Mouse (Mus musculus) embryonic stem cell, embryonic (primary cell): ENCODE measurements around the gene Gm17728.
"Not testable (repeated sequence)": the region's sequence is repeated elsewhere in the genome, so short reads cannot be mapped to it uniquely, and the experiment has no call there.

Experiments used
- CTCF ChIA-PET, 4 experiments: fragments of 300-600 bp in 2 of 4; fragments of 350-600 bp in 2 of 4; sonication (Branson Sonifier 250); formaldehyde crosslinking; loops; one replicate each; lab custom pipeline; 2022; ENCODE audit warnings: inconsistent platforms in 2 of 4; lab: Charles Lee
- POLR2A ChIA-PET, 4 experiments: fragments of 300-600 bp in 2 of 4; fragments of 350-600 bp in 2 of 4; sonication (Branson Sonifier 250); formaldehyde crosslinking; loops; one replicate each; lab custom pipeline; 2022; ENCODE audit warnings: antibody characterized with exemption in 4 of 4, inconsistent platforms in 1 of 4; lab: Charles Lee

The Gm17728 gene

DNA sequence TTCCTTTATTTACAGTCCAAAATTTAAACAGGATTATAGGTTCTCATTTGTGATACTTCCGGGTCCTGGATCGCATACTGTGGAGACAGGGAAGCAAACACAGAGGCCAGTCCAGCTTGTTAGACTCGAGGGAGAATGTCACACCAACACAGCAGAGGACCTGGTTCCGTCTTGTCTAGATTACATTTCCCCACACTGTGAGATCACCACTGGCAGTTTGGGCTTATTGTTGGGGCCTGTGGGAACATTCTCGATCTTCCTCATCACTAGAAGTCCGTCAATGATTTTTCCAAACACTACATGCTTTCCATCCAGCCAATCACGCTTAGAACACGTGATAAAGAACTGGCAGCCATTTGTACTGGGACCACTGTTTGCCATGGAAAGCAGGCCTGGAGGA is at the start of gene Gm17728:
TSS of gene Gm17728 (plus strand) at position 301 of the 400 bp plus-strand sequence.
- CTCF ChIA-PET: interaction anchor here in 1 of 4 experiments (0.7 kb wide), 1 partner anchor 113 kb away, joined by 5 read pairs; no protein-coding TSS in a partner anchor
- POLR2A ChIA-PET: not testable (repeated sequence)

DNA sequence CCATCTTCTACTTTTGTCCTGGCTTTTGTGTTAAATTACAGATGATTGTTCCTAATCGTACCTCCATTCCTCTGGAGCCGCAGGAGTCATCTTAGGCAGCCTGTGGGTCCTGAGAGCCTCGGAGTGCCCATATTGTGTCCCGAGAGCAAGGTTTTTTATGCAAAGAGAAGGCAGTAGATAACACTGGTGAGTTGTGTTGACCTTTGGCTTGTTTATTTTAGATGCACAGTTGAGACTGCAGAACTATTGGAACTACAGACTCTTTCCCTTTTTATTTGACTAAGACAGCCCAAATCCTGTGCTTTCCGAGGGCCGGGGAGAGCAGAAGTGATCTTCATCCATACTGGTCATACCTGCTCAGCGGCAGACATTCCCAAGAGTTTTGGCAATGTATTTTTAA is 24.4 kb upstream of the Gm17728 start:
- POLR2A ChIA-PET: no interaction called here
- CTCF ChIA-PET: no interaction called here

DNA sequence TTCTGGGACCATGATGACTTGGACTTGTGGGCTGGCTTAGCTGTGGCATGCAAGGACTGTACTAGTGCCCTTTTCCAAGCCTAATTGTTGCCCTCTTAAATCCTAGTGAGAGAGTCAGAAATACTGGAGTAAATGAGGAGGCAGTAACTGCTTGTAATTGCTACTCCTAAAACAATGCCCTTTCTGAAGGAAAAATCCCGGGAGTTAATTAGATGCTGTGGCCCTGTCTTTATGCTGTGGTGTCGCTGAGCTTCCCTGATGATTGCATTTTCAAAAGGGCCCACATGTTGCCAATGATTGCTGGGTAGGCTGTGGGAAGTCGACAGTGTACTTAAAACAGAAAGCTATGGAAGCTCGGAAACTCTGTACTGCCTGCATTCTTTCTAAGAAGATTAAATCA is 23.3 kb upstream of the Gm17728 start:
- POLR2A ChIA-PET: interaction anchor here in 1 of 4 experiments (0.6 kb wide), 1 partner anchor 331 kb away, joined by 3 read pairs; no protein-coding TSS in a partner anchor
- CTCF ChIA-PET: no interaction called here

- POLR2A ChIA-PET: no interaction called here
- CTCF ChIA-PET: no interaction called here
Observed at GRCm38 (mm10) chr17:9403991-9404390, 17.9 kb upstream of the Gm17728 start.

DNA sequence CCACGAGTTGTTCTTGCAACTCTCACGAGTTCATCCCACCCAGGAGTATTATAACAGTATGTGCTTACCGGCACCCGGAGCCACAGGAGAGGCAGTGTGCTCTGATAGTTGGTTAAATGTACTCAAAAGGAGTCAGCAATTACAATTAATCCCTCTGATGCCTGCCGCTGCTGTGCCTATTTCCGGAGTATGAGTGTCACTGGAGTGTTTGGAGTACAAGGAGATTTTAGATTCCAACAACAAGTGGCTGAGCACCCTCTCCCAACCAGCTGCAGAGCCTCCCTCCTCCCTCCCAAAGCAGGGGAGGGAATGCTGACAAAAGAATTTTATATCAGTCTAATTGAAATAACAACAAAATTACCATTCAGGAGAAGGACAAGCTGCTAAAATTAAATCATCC is 14.2 kb upstream of the Gm17728 start:
- POLR2A ChIA-PET: no interaction called here
- CTCF ChIA-PET: no interaction called here

DNA sequence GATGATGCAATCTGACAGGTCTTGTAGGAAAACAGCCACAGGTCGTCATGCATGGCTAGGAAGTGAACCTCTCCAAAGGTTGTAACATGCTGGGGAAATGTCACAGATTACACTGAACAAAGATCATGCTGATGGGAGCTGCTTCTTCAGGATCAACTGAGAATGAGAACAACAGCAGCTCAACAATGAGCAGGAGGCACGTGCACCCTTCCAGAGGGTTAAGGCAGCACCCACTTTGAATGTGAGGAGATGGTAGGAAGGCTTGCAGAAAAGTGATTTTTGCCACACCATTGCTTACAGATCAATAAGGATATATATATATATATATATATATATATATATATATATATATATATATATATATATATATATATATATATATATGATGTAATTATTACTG is 2.8 kb upstream of the Gm17728 start:
- POLR2A ChIA-PET: no interaction called here
- CTCF ChIA-PET: no interaction called here

DNA sequence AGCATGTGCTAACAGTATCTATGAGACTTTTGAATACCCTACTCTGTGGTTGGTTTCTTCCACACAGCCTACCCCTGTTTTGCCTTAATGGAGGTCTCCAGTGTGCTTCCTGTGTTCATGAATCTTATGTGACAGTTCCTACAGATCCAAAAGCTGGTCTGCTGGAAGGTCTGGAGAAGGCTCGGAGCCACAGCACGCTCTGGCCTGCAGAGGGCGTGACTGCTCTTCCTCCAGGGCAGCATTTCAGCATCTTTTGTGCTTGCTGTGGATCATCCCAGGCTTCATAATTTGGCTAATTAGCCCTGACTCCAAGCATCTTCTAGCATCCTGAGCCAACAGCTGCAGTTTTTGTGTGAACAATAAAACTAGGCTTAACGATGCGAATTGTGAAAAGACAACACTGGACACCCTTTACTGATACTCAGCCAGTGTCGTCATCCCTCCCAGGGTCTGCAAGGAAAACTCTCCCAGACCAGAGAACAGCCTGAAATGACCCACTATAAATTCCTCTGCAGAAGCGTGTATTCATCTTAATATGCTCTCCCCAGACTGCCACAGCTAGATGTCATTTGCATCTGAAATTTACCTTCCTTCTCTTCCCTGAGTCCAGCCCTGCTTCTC is 6.6 kb downstream of the Gm17728 start:
- ChIA-PET POLR2A (interaction anchor here in 1 of 4 experiments (0.6 kb wide), 1 partner anchor 163 kb away, joined by 5 read pairs; no protein-coding TSS in a partner anchor), CTCF (no interaction called here)

DNA sequence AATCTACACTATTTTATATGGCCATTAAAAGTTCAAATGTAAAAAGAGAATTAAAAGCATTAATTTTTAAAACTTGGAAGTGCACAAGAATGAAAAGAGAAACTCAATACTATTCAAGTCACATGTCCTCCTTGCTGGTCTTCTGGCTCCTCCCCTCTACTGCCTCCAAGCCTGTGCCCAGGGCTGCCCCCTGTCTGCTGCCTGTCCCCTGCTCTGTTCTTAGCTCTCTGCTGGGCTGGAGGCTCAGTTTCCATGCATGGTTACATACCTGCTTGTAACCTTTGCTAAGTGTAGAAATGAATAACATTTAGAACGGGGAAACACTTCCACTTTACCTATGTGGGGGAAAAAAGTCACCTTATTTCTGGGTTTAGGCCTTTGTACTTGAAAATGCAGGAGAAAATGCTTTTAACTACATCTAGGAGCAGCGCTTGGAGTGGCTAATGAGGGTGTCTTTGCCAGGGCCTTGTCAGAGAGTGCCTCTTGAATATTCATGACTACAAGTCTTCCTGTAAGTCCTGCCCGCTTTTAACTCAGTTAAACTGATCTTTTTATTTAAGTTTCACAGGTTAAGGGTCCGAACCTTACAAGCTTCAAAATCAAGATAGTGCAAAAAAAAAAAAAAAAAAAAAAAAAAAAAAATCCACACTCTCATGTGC is 18.3 kb downstream of the Gm17728 start:
- ChIA-PET POLR2A (no interaction called here), CTCF (interaction anchor here (0.6 to 0.9 kb wide), 5 partner anchors 13 to 766 kb away, joined by 3 to 11 read pairs (median 4); no protein-coding TSS in a partner anchor)

- POLR2A ChIA-PET: no interaction called here
- CTCF ChIA-PET: no interaction called here
Observed at GRCm38 (mm10) chr17:9456406-9456805, 34.5 kb downstream of the Gm17728 start.

DNA sequence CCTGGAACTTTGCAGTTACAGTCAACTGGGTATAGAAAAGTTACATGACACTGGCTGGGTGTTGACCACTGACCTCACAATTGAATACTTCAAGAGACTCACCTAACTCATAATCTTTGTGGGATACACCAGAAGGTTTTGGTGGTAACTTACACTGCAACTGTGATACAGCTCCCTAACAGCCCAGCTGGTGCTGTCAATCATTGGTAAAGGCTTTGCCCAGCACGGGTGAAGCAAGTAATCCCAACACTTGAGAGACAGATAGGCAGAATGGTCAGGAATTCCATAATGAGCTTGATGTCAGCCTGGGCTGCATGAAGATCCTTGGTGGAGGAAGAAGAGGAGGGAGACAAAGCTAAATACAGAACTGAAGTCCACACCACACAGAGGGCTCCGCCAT is 39.0 kb downstream of the Gm17728 start:
- ChIA-PET CTCF (no interaction called here), POLR2A (interaction anchor here in 1 of 4 experiments (0.6 kb wide), 1 partner anchor 408 kb away, joined by 3 read pairs; no protein-coding TSS in a partner anchor)
